Comparison of ENCODE assay signal across 21 mouse cellular contexts in the genomic region with DNA sequence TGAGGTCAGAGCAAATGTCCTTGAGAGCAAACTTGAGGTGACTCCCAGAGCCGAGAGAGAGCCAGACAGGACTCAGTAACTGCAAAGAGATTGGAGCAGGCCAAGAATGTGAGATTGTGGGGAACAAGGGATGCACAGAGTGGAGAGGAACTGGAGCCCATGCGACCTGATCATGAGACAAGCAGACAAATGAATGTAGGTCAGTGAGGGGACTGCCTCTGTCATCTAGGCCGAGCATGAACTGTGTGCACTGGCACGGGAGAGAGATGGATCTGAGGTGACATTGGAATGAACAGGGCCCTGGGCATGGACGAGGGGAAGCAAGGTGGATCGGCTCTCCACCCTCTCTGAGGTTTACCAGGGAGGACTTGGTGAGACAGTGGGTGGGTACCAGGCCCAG.
"Had no signal": no experiment of that assay in that cellular context is flagged by ENCODE, and none has a peak within 500 bp of the region (broad histone marks: within the 10 kb centered on the region; RNA-seq: fewer than 3 reads in every experiment).

No protein-coding gene starts in this region.

- H3K9me3 ChIP-seq: liver, embryonic 15.5 days; lung, embryonic 15.5 days; neural tube, embryonic 13.5 days; neural tube, embryonic 15.5 days had no signal

- ATAC-seq: liver, postnatal 0 days; lung, postnatal 0 days; midbrain, embryonic 16.5 days had no signal

- H3K27me3 ChIP-seq: liver, embryonic 15.5 days; lung, embryonic 15.5 days; neural tube, embryonic 13.5 days; neural tube, embryonic 15.5 days had no signal

- H3K4me2 ChIP-seq: liver, embryonic 15.5 days; lung, embryonic 15.5 days; midbrain, embryonic 11.5 days; neural tube, embryonic 13.5 days; neural tube, embryonic 15.5 days had no signal

- DNase-seq: liver, postnatal 0 days; lung, adult 2 months; lung, postnatal 14 days; lung, postnatal 36 days; midbrain, embryonic 14.5 days; right cerebral cortex, adult 18-20 months; right cerebral cortex, postnatal 25 days; right cerebral cortex, postnatal 4 days; spleen, adult 18-20 months; thymus, adult 18-20 months; thymus, postnatal 14 days; thymus, postnatal 36 days had no signal

- H3K4me1 ChIP-seq: liver, embryonic 15.5 days; lung, embryonic 15.5 days had no signal

- H3K27ac ChIP-seq: liver, embryonic 15.5 days; lung, embryonic 15.5 days; macrophage; neural tube, embryonic 13.5 days; neural tube, embryonic 15.5 days had no signal

- H3K9ac ChIP-seq: liver, embryonic 15.5 days; liver, postnatal 0 days; lung, embryonic 15.5 days; neural tube, embryonic 13.5 days; neural tube, embryonic 15.5 days had no signal

- H3K36me3 ChIP-seq: liver, embryonic 15.5 days; lung, embryonic 15.5 days; neural tube, embryonic 13.5 days; neural tube, embryonic 15.5 days had no signal

- H3K4me3 ChIP-seq: liver, embryonic 15.5 days; lung, embryonic 15.5 days; myocyte; neural tube, embryonic 13.5 days; neural tube, embryonic 15.5 days had no signal
